Mouse (Mus musculus) CH12.LX (cell line): ENCODE data around the gene Stk39.

ENCODE experiments used
- BHLHE40 ChIP-seq: IDR thresholded peaks from 2 replicates; pipeline ENCODE4 v1.6.1; 2011; ENCODE audit warnings: mild to moderate bottlenecking, low read depth, low read length, improper control_type of control experiment
- TCF12 ChIP-seq: IDR thresholded peaks from 2 replicates; pipeline ENCODE4 v1.6.1; 2014; ENCODE audit warnings: low read depth, mild to moderate bottlenecking, inconsistent platforms, low read length, improper control_type of control experiment
- ZMIZ1 ChIP-seq: IDR thresholded peaks from 2 replicates; pipeline ENCODE4 v1.6.1; 2012; ENCODE audit warnings: low read depth, mild to moderate bottlenecking, inconsistent platforms, low read length, improper control_type of control experiment

DNA sequence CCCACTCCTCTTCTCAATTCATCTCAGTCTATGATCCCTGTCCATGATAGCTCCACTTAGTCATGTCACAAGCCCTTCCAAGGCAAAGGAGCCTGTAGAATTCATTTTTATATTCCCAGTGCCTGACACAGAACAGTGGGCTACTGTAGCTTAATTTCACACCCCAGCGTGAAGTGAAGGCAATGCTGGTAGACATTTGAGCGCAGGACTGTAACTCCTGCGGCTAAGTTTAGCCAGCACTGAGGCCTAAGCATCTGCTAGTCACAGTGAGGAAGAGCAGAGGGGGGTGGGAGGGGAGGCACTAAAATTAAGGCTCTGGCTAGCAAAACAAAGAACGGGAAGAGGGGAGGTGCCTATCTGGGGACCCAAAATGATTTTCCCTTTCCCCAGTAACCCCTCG, 110.4 kb downstream of the Stk39 start:
- no peak for TF ChIP-seq BHLHE40
- TF ChIP-seq ZMIZ1 = no peak
- no peak for TF ChIP-seq TCF12
